Mouse (Mus musculus): ENCODE results near the gene Ifitm6.
"Not testable (repeated sequence)": the region's sequence is repeated elsewhere in the genome, so short reads cannot be mapped to it uniquely, and the experiment has no call there.

The Ifitm6 gene

GRCm38 (mm10) chr7:141041661-141042060 is 23.9 kb upstream of the Ifitm6 start:
- no peak for DNase-seq (ENCODE audit: low read depth, low spot score)

GRCm38 (mm10) chr7:141040867-141041606 is 23.3 kb upstream of the Ifitm6 start:
- no peak for DNase-seq (ENCODE audit: low read depth, low spot score)

- no peak for DNase-seq (ENCODE audit: low read depth, low spot score)
Measured at GRCm38 (mm10) chr7:141039386-141040107, 21.8 kb upstream of the Ifitm6 start.

GRCm38 (mm10) chr7:141038090-141039032 is 20.6 kb upstream of the Ifitm6 start:
- no peak for DNase-seq (ENCODE audit: low read depth, low spot score)

GRCm38 (mm10) chr7:141036624-141037023 is 18.9 kb upstream of the Ifitm6 start:
- DNase-seq (ENCODE audit: low read depth, low spot score): not testable (repeated sequence)

- no peak for DNase-seq (ENCODE audit: low read depth, low spot score)
Measured at GRCm38 (mm10) chr7:141032458-141033167, 14.9 kb upstream of the Ifitm6 start.

- peak; percentile 74 for DNase-seq (ENCODE audit: low read depth, low spot score)
Measured at GRCm38 (mm10) chr7:141030390-141030789, 12.7 kb upstream of the Ifitm6 start.

- no peak for DNase-seq (ENCODE audit: low read depth, low spot score)
Measured at GRCm38 (mm10) chr7:141028831-141029230, 11.1 kb upstream of the Ifitm6 start, which contains the start of gene Gm17387. Gm17387 (plus strand) TSS chr7:141029131.

GRCm38 (mm10) chr7:141026740-141027098 is 9.0 kb upstream of the Ifitm6 start:
- DNase-seq (ENCODE audit: low read depth, low spot score): no peak

GRCm38 (mm10) chr7:141026097-141026739 is 8.5 kb upstream of the Ifitm6 start:
- DNase-seq (ENCODE audit: low read depth, low spot score): peak; percentile 48

- DNase-seq (ENCODE audit: low read depth, low spot score): peak; percentile 93
Measured at GRCm38 (mm10) chr7:141024865-141025838, 7.4 kb upstream of the Ifitm6 start.

GRCm38 (mm10) chr7:141021489-141022449 is 4.0 kb upstream of the Ifitm6 start:
- DNase-seq (ENCODE audit: low read depth, low spot score): peak; percentile 38

GRCm38 (mm10) chr7:141019028-141019427 is 1.3 kb upstream of the Ifitm6 start:
- no peak for DNase-seq (ENCODE audit: low read depth, low spot score)

- no peak for DNase-seq (ENCODE audit: low read depth, low spot score)
Measured at GRCm38 (mm10) chr7:141016707-141017697, 722 bp downstream of the Ifitm6 start.

GRCm38 (mm10) chr7:141011238-141011770 is 6.4 kb downstream of the Ifitm6 start:
- no peak for DNase-seq (ENCODE audit: low read depth, low spot score)

- DNase-seq (ENCODE audit: low read depth, low spot score): peak; percentile 86
Measured at GRCm38 (mm10) chr7:141010593-141010992, 7.1 kb downstream of the Ifitm6 start, which contains the start of gene Ifitm3. Ifitm3 (minus strand) TSS chr7:141010770.

- DNase-seq (ENCODE audit: low read depth, low spot score): no peak
Measured at GRCm38 (mm10) chr7:141009665-141010064, 8.1 kb downstream of the Ifitm6 start.
